Comparison of ENCODE assay signal across 8 mouse cellular contexts in genomic region chr13:44912851-44913250, GRCm38 (mm10).
DNase-seq lines count a peak whose midpoint lies in the region; ATAC-seq and TF ChIP-seq lines count a peak whose summit lies in the region.

No protein-coding gene starts in this region.

- 71% methylated on average over 2 of the region's 2 CpGs for WGBS in heart, adult 2 months
- 84% methylated on average over 2 of the region's 2 CpGs for WGBS in heart, embryonic 11.5 days (ENCODE audit: insufficient replicate concordance)

- no peak for TF ChIP-seq EP300 in heart, adult 2 months (IDR thresholded peaks at IDR 0.05; ENCODE audit: insufficient read depth, low read depth, low read length)

- no peak for ATAC-seq in heart, embryonic 11.5 days (replicated peaks; ENCODE audit: insufficient number of reproducible peaks, low FRiP score, low TSS enrichment)

- no peaks in the 10 kb centered on the region for H3K27me3 ChIP-seq in heart, adult 2 months (ENCODE audit: control insufficient read depth, insufficient read depth, low read length)
- no peaks in the 10 kb centered on the region for H3K27me3 ChIP-seq in heart, embryonic 11.5 days (ENCODE audit: control insufficient read depth, insufficient read depth, low read length)

- no peak for TF ChIP-seq POLR2A in heart, adult 2 months (IDR thresholded peaks at IDR 0.05; ENCODE audit: insufficient read depth, low read depth, low read length)

- H3K4me2 ChIP-seq in heart, embryonic 11.5 days, result no peak overlapping the region

- no peak overlapping the region for H3K4me3 ChIP-seq in heart, adult 2 months
- no peak overlapping the region for H3K4me3 ChIP-seq in heart, embryonic 11.5 days (ENCODE audit: low read depth, low read length)

- H3K27ac ChIP-seq in heart, adult 2 months, result no peak overlapping the region
- H3K27ac ChIP-seq in heart, embryonic 11.5 days (ENCODE audit: low read depth, low read length), result no peak overlapping the region

- H3K4me1 ChIP-seq in heart, adult 2 months (ENCODE audit: control insufficient read depth, insufficient read depth, low read length), result peaks cover 9% of the 10 kb centered on the region
- H3K4me1 ChIP-seq in heart, embryonic 11.5 days (ENCODE audit: control insufficient read depth, insufficient read depth, low read length), result peaks cover 7% of the 10 kb centered on the region

- TF ChIP-seq CTCF in heart, adult 2 months (IDR thresholded peaks at IDR 0.05), result no peak

- intact Hi-C loops in heart, adult 2 months (cut with DNase I), result loop anchor here (5.0 kb wide), 1 partner anchor 34 kb away; no protein-coding TSS in a partner anchor
- intact Hi-C loops in heart, postnatal 36 days (cut with DNase I), result loop anchor here (5.0 kb wide), 1 partner anchor 156 kb away; no protein-coding TSS in a partner anchor

- no peaks in the 10 kb centered on the region for H3K9me3 ChIP-seq in heart, embryonic 11.5 days (replicated peaks; ENCODE audit: control insufficient read depth, low read length)

- no peaks in the 10 kb centered on the region for H3K79me2 ChIP-seq in heart, adult 2 months (replicated peaks; ENCODE audit: control insufficient read depth, insufficient read depth, low read length)

- H3K9ac ChIP-seq in heart, adult 2 months (ENCODE audit: low read depth, low read length), result no peak overlapping the region
- H3K9ac ChIP-seq in heart, embryonic 11.5 days (ENCODE audit: low read depth, low read length), result no peak overlapping the region

- peak; percentile 67 to 73 for DNase-seq in heart, adult 2 months
- DNase-seq in 3T3-L1 (ENCODE audit: low read depth, low spot score), result peak; percentile 84
- peak; percentile 77 for DNase-seq in cerebellum, adult 9-11 months
- peak; percentile 55 to 63 for DNase-seq in heart, postnatal 36 days
- DNase-seq in ovary, postnatal 14 days (ENCODE audit: low spot score), result peak; percentile 58
- no peak for DNase-seq in embryo, embryonic 10 days (ENCODE audit: low spot score)
- DNase-seq in layer of hippocampus, postnatal 36 days, result no peak

- peaks cover 14% of the 10 kb centered on the region for H3K36me3 ChIP-seq in heart, adult 2 months (ENCODE audit: control insufficient read depth, insufficient read depth, low read length)
- H3K36me3 ChIP-seq in heart, embryonic 11.5 days (ENCODE audit: control insufficient read depth, insufficient read depth, low read length), result peaks cover 48% of the 10 kb centered on the region

Comparison
In these comparisons a context has a peak if more than half of its experiments do, and no peak if none do; other contexts are left out.
1. DNase-seq: peak in heart, adult 2 months (2 of 2), 3T3-L1 (single experiment), cerebellum, adult 9-11 months (single experiment), heart, postnatal 36 days (2 of 2) and ovary, postnatal 14 days (single experiment); none in embryo, embryonic 10 days (single experiment) and layer of hippocampus, postnatal 36 days (0 of 2).